Mouse (Mus musculus) neural tube, embryonic 10.5 days (tissue): Measurements from ENCODE around the gene Hook2.

Source experiments
- DNase-seq: peaks from one replicate; pipeline ENCODE4 v3.0.0-alpha.2; 2017; ENCODE audit warnings: low spot score; ENCODE audit errors: extremely low spot score

Gene Hook2

GRCm38 (mm10) chr8:84986379-84986945 lies 3.9 kb upstream of the Hook2 start:
- DNase-seq = no peak

- DNase-seq = no peak
Measured at GRCm38 (mm10) chr8:84987388-84987787, 3.0 kb upstream of the Hook2 start.

GRCm38 (mm10) chr8:84987903-84988302 lies 2.5 kb upstream of the Hook2 start:
- DNase-seq = no peak

- DNase-seq = no peak
Measured at GRCm38 (mm10) chr8:84989311-84989731, 1.1 kb upstream of the Hook2 start.

- peak; percentile 92 for DNase-seq
Measured at GRCm38 (mm10) chr8:84989810-84990209, 593 bp upstream of the Hook2 start.

- DNase-seq = no peak
Measured at GRCm38 (mm10) chr8:84990836-84991235, 433 bp downstream of the Hook2 start.

GRCm38 (mm10) chr8:84994375-84994774 lies 4.0 kb downstream of the Hook2 start:
- DNase-seq = no peak

GRCm38 (mm10) chr8:84995680-84996079 lies 5.3 kb downstream of the Hook2 start:
- no peak for DNase-seq

- DNase-seq = no peak
Measured at GRCm38 (mm10) chr8:84996978-84997377, 6.6 kb downstream of the Hook2 start.

GRCm38 (mm10) chr8:84997649-84998295 lies 7.4 kb downstream of the Hook2 start:
- peak; percentile 89 for DNase-seq

- DNase-seq = peak; percentile 32
Measured at GRCm38 (mm10) chr8:85007686-85008085, 17.3 kb downstream of the Hook2 start.

- no peak for DNase-seq
Measured at GRCm38 (mm10) chr8:85011242-85011641, 20.8 kb downstream of the Hook2 start.

GRCm38 (mm10) chr8:85013230-85013840 lies 22.9 kb downstream of the Hook2 start:
- peak; percentile 64 for DNase-seq

GRCm38 (mm10) chr8:85014431-85014830 lies 24.0 kb downstream of the Hook2 start, which contains the start of gene Best2:
Best2 (minus strand) TSS chr8:85014531.
- no peak for DNase-seq

- no peak for DNase-seq
Measured at GRCm38 (mm10) chr8:85016724-85017123, 26.3 kb downstream of the Hook2 start.

- DNase-seq = no peak
Measured at GRCm38 (mm10) chr8:85017209-85017608, 26.8 kb downstream of the Hook2 start.

GRCm38 (mm10) chr8:85021514-85022055 lies 31.2 kb downstream of the Hook2 start:
- DNase-seq = no peak

GRCm38 (mm10) chr8:85023846-85024245 lies 33.4 kb downstream of the Hook2 start:
- DNase-seq = no peak

- DNase-seq = peak; percentile 91
Measured at GRCm38 (mm10) chr8:85025098-85025932, 34.9 kb downstream of the Hook2 start, which contains the start of gene Asna1. Asna1 (minus strand) TSS chr8:85025281.

GRCm38 (mm10) chr8:85026670-85027515 lies 36.5 kb downstream of the Hook2 start, which contains the start of gene Trir:
Trir (plus strand) TSS chr8:85026823.
- peak; percentile 96 for DNase-seq

- DNase-seq = no peak
Measured at GRCm38 (mm10) chr8:85027516-85027855, 37.1 kb downstream of the Hook2 start.
